Mouse (Mus musculus): ENCODE measurements around the gene Axdnd1. TPM values are rescaled to one million over a fixed set of nuclear protein-coding genes. Genes with fewer than 3 reads are reported as not detected.
A peak's percentile ranks its signal among the peaks of the same experiment; 100 is the strongest.
"Not testable (repeated sequence)": the region's sequence is repeated elsewhere in the genome, so short reads cannot be mapped to it uniquely, and the experiment has no call there.

The Axdnd1 gene
- total RNA-seq, 4 experiments from 2014 or later, result not detected

DNA sequence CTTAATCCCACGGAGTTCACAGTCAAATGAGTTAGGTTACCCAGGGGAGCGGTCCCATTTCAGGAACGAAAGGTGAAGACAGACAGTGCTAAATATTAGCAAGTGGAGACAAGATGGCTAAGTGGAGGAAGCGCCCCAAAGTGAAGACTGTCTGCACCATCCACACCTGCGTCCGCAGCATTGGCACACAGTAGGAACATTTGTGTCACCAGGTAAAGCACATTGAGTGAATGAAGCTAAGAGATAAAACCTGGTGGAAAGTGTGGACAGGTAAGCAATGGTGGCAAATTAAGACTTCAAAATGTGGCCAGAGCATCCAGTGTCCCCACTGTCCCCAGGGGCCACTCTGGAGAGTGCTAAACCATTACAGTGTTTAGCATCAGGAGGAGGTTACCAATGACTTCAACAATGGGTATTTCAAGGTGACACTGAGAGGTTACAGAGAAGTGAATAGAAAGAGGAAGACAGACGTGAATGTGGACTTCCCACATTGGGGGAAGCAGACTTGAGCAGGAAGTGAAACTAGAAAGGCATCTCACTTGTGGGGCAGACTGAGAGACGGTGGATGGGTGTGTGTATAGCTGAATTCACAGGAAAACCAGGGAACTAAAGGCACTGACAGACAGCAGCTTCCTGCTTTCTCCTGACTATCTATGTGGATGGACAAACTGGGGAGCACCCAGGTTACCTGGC is 16.2 kb upstream of the Axdnd1 start:
- DNase-seq (ENCODE audit: low spot score), result peak; percentile 9

DNA sequence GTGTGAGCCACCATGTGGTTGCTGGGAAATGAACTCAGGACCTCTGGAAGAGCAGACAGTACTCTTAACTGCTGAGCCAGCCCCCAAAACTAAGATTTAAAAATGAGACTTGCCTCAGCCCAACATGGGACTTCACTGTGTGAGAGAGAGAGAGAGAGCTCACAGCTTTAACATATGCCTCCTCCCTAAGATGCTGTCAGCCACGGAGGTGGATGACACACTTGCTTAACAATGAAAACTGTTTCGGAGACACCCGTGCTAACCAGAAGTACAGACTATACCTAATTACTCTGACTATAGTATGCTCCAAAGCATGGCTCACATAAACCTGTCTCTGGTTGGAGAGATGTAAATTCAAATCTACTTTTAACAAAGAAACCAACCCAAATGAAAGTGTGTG is 12.5 kb upstream of the Axdnd1 start:
- DNase-seq (ENCODE audit: low spot score), result no peak

GRCm38 (mm10) chr1:156432498-156432897 is 11.5 kb upstream of the Axdnd1 start:
- DNase-seq (ENCODE audit: low spot score), result no peak

DNA sequence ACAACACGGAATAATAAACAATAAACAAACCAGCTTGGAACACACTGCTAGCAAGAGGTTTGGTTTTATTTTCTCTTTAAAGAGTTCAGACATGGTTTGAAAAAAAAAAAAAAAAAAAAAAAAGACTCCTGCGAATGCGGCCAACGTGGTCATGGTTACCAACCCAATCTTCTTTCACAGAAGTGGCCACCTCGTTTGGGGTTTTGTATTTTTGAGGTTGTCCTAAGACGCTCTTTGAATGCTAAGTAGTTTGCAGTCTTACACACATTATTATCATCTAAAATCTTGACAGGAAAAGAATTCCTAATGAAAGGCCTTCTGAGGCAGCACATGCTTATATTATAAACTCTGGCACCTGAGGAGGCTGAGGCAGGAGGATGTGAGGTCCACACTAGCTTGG is 7.5 kb upstream of the Axdnd1 start:
- no peak for DNase-seq (ENCODE audit: low spot score)

DNA sequence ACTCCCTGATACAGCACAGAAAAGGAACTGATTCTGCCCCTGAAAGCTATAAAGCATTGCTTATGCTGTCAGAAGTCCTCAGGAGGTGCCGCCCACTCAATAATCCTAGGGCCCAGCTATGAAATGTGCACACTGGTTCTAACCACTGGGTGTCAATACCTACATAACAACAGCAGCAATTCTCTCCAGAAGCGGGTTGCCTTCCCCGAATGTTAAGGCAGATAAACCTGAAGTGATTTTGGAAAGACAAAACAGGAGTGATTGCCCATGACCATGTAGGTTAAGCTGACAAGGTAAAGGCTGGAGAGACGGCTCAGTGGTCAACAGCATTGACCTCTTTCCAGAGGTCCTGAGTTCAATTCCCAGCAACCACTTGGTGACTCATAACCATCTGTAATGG is 4.8 kb upstream of the Axdnd1 start:
- no peak for DNase-seq (ENCODE audit: low spot score)

GRCm38 (mm10) chr1:156424054-156424453 is 3.1 kb upstream of the Axdnd1 start:
- no peak for DNase-seq (ENCODE audit: low spot score)

- no peak for DNase-seq (ENCODE audit: low spot score)
These were observed 2.5 kb upstream of the Axdnd1 start for GRCm38 (mm10) chr1:156423493-156423892.

DNA sequence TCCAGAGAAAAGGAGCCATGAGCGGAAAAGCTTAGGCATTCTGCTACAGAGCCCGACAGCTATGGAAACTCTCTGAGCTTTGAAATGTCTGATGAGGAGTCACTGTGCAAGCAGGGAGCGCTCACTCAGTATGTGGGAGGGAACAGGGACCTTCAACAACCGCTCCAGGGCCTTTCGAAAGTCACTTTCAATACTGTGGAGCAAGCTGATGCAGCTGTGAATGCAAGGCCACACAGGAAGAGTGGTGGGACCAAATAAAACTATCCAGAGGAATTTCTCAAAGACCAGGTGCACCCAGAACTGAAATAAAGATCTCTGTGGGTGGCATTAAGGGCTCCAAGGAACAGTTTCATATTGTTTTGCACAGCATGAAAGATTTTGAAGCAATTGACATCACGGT is 1.9 kb upstream of the Axdnd1 start:
- DNase-seq (ENCODE audit: low spot score), result no peak

DNA sequence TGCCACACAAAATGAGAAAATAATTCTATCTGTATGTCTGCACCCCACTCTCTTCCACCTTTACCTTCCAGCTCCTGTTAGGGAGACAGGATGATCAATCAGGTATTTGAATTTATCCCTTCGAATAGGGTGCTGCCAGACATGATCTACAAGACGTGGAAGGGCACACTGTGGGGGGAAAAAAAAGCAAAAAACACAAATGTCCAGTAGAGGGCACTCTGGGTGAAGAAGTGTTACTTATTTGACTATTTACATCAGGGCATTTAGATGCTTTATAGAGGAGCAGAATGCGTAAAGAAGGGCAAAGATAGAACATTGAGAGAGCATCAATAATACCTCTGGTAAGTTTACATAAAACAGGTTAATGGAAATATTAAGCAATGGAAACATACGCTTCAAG is 2.8 kb downstream of the Axdnd1 start:
- peak; percentile 38 for DNase-seq (ENCODE audit: low spot score)

DNA sequence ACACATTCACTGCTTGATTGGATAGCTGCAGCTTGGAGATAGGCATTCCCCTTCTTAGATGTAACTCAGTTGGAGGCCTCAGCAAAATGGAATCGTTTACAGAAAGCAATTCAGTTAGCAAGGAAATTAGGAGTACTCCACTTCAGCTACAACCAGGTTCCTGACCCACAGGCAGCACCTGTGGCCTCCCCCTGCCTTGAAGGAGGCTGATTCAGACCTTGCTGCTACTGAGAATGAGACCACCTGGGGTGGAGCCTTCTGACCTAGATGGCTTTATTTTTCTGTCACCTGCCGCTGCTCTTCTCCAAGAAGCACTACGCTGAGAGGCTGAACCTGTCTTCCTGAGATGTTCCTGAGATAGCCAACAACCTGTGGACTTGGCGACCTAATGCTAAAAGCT is 12.4 kb downstream of the Axdnd1 start:
- no peak for DNase-seq (ENCODE audit: low spot score)

DNA sequence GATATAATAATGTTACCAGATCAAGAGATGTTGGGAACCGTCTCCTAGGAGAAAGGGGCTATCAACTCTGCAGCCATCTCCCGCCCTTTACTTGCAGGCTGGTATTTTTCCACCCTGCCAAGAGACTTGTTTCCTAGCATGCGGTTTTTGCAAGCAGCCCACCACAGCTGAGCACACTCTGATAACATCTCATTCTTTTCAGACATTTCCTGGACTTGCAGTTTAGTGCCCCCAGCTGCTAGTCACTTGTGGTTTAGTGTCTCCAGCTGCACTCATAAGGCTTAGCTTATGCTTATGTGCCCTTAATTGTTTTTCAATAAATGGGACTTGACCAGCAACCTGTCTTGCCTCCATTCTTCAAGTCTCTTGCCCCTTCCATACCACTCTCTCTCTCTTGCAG is 13.0 kb downstream of the Axdnd1 start:
- DNase-seq (ENCODE audit: low spot score), result no peak

DNA sequence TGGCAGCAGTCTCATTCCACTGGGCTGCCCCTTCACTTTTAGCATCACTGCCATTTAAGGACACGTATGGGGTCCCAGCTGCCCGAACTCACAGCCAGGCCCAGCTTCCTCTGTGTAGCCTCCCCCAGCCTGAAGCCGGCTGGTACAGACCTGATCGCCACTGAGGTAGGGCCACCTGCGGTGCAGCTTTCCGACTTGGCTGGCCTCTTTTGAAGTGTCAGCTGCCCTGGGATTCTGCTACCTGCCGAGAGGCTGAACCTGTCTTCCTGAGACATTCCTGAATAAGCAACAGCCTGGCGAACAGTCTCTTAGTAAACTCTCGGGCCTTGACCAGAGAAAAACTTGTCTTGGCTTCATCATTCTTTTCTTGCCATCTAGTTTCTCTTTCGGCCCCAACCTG is 17.7 kb downstream of the Axdnd1 start:
- DNase-seq (ENCODE audit: low spot score), result no peak

GRCm38 (mm10) chr1:156402491-156402890 is 18.5 kb downstream of the Axdnd1 start:
- DNase-seq (ENCODE audit: low spot score), result no peak

DNA sequence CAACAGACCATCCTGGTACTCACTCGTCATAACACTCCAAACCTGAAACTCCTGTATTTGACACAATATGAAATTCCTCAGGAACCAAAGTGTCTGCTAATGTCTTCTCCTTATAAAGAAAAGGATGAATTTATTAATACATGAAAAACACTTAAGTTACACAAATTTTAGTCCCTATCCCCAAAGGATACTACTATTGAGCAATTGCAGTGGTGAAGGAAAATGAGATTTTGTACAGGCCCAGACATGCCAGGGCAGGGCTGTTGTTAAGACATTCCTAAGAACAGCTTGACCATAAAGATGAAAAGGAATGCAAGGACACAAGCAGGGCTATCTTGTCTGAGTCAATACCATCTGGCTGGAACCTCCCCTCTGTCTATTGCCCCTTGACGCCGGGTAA is 20.8 kb downstream of the Axdnd1 start:
- not testable (repeated sequence) for DNase-seq (ENCODE audit: low spot score)

GRCm38 (mm10) chr1:156393148-156393547 is 27.8 kb downstream of the Axdnd1 start:
- DNase-seq (ENCODE audit: low spot score), result no peak

DNA sequence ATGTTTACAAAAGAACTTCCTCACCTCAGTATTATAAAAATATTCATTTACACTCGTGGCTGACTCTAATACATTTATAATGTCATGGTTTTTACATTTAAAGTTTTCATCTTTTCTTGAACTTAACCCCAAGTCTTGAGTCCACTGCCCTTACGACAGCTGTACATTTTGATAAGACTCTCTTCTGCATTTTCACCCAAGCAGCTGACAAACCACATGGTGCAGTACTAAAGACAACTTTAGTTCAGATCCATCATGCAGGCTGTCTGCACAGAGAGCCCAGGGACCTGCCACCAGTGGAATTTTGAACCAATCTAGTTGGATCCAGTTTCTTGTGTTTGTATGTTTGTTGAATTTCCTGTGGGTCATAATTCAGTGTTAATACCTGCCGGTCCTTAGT is 34.1 kb downstream of the Axdnd1 start:
- DNase-seq (ENCODE audit: low spot score), result no peak

DNA sequence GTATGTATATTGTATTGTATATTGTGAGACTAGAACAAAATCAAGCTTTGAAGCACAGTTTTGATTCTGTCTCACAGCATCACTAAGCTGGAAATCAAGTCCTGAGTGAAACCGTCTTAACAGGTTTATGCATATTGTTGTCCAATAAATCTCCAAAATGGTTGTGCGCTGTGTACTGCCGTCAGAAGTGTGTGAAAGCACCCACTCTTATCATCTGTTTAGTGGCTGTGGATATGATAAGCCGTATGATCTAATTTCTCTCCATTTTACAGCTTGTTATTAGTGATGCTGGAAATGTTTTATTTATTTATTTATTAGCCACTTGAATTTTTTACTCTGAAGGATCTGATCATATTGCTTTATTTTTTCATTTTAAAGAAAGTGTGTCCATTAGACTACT is 34.7 kb downstream of the Axdnd1 start:
- no peak for DNase-seq (ENCODE audit: low spot score)

GRCm38 (mm10) chr1:156381217-156381616 is 39.7 kb downstream of the Axdnd1 start:
- no peak for DNase-seq (ENCODE audit: low spot score)

- no peak for DNase-seq (ENCODE audit: low spot score)
These were observed 55.2 kb downstream of the Axdnd1 start, which contains the start of gene Gm2000 for GRCm38 (mm10) chr1:156365740-156366139. Gene Gm2000, plus strand, starts transcription at chr1:156366040.

GRCm38 (mm10) chr1:156352466-156352865 is 68.5 kb downstream of the Axdnd1 start:
- no peak for DNase-seq (ENCODE audit: low spot score)

- DNase-seq (ENCODE audit: low spot score), result no peak
These were observed 70.5 kb downstream of the Axdnd1 start for GRCm38 (mm10) chr1:156350441-156350840.

DNA sequence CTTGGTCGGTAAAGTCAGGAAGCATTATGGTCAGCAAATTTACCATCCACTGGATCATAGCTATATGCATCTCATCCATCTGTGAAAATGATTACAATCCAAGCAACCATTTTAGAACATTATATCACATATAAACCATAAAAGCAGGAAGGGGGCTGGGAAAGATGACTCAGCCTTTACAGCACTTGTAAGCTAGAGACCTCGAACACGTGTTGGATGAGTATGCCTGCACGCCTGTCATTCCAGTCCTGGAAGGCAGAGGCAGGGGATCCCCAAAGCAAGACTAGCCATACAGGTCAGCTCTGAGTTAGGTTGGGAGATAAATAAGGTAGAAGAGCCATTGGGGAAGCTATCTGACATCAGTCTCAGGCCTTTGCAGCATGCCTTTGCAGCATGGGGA is 71.9 kb downstream of the Axdnd1 start:
- no peak for DNase-seq (ENCODE audit: low spot score)

- no peak for DNase-seq (ENCODE audit: low spot score)
These were observed 75.3 kb downstream of the Axdnd1 start for GRCm38 (mm10) chr1:156345633-156346032.

DNA sequence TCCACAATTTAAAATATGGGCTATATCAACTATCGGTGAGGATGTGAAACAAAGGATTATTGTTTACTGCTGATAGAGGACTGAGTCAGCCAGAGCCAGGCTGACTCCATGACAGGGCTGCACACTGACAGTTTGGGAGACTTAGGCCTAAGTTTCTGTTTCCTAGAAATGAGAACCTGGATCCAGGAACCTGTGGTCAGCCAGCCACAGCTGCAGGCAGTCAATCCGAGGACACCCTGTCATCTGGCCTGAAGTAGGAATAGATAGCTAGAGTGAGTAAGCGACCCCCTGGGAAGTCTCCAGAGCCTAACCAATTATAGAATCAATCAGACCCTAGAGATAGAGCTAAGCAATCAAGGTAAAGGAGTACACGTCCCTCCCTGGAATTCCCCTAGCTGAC is 76.5 kb downstream of the Axdnd1 start:
- no peak for DNase-seq (ENCODE audit: low spot score)
